Mouse (Mus musculus) gastrocnemius, postnatal 36 days (tissue): ENCODE measurements around the gene Naa10. TPM values are rescaled to one million over a fixed set of nuclear protein-coding genes. Genes with fewer than 3 reads are reported as not detected.
A peak's percentile ranks its signal among the peaks of the same experiment; 100 is the strongest.

ENCODE experiments used
- DNase-seq, 2 experiments: peaks; one replicate each; pipeline ENCODE4 v3.0.0; 2022
- intact Hi-C: fragments of 180-260 bp; cut with DNase I; formaldehyde crosslinking; loops from one replicate; pipeline ENCODE4 v1.15.1; 2025
- total RNA-seq, 2 experiments: library from RNA; stranded (reverse); gene quantifications; 2 replicates each; pipeline ENCODE4 v1.2.3; 2021

Naa10 gene
- total RNA-seq, 2 experiments from 2014 or later = 52.9 to 57.1 TPM

DNA sequence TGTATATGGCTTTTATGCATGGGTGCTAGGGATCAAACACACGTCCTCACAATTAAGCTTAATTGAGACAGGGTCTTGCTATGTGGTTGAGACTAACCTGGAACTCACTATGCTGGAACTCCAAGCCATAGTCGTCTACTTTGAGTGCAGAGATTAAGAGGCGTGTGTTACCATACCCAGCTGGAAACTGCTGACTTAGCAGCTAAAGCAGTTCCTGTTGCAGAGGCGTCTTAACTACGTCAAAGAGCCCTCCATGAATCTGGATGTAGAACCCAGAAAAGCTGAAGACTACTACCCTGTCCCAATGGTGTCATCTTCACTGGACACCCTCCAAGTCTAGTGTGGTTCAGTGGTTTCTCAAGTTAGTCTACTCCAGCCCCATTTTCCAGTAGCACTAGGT is 3.1 kb downstream of the Naa10 start:
- intact Hi-C loops = no loop called here

DNA sequence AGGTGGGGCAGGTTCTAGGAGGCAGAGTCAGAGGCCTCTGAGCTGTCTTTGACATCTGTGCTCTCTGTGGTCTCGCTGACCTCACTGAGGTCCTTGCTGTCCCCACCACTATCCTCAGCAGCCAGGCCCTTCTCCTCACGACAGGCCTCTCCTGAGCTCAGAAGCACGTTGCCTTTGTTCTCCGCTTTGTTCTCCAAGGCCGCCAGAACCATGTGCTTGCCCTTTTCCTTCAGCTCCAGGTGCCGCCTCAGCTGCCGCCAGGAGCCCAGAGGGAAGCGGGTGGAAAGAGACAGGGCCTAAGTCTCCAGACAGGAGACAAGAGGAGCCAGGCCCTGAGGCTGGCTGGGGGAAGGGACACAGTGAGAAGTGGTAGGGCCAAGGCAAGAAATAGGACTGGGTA is 4.8 kb downstream of the Naa10 start:
- no peak for DNase-seq
- intact Hi-C loops = no loop called here

More for the DNA sequence above, 3.1 kb downstream of the Naa10 start:
- no peak for DNase-seq

DNA sequence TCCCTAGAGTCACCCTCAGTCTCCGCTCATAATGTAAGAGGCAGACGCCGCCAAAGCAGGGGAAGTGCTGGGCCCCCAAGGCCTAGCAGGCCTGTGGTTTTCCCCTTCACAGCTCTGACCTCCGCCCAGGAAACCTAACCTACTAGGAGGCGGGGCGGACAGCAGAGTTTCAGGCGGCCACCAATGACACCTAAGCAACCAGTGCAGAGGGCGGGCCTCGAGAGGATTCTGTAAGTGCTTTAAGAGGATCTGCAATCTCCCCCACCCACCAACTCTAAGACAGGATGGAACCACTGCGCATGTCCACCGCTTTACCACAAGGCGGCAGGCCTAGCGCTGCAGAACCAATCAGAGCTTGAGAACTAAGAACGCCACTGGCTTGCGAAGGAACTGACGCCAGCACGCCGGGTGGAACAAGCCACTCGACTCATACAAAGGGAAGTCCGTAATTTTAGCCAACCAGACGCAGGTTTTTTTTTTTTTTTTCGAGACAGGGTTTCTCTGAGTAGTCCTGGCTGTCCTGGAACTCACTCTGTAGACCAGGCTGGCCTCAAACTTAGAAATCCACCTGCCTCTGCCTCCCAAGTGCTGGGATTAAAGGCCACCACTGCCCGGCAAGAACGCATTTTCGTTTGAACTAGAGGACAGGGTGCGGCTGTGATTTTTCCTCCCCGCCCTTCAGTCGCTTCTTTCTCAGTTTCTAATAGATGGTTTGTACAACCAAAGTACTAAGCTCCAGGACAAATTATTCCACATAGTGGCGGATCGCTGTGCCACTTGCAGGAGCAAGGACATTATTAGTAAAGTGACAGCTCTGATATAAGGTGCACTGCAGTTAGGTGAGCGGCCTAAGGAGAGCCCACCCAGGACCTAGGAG is 6.7 kb downstream of the Naa10 start:
- intact Hi-C loops = no loop called here
- peak; percentile 77 to 83 for DNase-seq

DNA sequence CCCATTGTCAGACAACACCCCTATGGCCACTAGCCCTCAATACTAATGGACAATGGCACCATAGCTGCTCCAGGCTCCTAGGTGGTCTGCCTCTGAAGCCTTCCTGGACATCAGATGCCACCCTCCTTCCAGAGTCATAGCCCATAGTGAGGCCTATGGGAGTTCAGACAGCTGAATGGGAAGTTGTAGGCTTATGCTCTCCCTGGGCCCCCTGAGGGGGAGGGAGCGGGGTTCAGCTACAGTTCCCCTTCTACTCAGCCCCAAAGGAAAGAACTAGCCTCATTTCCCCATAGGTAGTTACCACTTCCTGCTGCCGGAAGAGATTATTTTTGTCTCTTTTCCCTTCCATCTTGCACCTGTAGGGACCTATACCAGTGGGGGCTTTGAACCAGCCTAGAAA is 10.2 kb downstream of the Naa10 start:
- intact Hi-C loops = no loop called here
- no peak for DNase-seq

DNA sequence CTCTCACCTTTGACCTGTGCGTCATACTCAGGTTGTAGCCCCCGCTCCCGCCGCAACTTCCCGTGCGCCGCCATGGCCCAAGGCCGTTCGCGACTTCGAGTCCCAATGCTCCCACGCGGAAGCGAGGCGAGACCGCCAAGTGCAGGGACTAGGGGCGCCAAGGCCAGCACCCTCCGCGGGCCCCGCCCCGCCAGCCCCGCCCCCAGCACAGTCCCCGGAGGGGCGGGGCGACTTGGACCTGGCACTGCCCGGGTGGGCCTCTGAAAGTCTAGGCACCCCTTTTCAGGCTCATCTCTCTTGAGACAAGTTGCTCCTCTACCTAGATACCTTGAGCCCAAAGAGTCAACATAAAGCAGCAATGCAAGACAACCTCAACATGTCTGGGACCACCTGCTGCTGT is 10.6 kb downstream of the Naa10 start:
- intact Hi-C loops = no loop called here
- no peak for DNase-seq

DNA sequence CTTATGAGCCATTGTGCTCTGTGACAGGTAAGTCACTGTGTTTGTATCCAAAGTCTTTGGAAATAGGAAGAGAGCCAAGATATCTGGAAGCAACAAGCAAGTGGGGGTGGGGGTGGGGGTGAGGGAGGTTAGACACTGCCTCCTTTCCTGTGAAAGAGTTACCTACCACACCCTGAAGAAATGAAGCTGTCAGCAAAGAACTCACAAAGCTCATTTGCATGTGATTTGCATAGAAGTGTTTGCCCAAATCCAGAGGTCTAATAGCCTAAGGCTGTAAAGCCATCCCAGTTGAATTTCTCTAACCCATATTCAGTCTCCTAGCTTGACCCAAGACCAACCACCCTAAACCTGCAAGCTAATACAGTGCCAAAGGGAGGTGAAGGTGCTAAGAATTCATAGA is 11.3 kb downstream of the Naa10 start:
- no peak for DNase-seq
- intact Hi-C loops = no loop called here

DNA sequence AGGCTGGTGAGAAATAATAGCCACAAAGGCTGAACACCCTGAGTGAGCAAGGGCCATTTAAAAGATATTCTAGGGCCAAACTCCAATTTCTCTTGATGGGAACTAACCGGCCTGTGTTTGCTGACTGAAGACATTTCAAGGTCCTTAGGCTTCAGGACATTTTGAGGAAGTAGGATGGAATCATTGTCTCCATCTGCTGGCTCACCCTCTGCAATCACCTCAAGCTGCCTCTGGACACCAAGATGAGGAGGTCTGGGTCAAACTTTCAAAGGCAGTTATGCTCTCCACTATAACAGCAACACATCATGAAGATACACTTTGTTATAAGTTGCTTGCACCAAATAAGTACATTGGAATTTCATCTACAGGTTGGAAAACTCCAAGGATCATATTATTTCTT is 11.7 kb downstream of the Naa10 start:
- DNase-seq = no peak

DNA sequence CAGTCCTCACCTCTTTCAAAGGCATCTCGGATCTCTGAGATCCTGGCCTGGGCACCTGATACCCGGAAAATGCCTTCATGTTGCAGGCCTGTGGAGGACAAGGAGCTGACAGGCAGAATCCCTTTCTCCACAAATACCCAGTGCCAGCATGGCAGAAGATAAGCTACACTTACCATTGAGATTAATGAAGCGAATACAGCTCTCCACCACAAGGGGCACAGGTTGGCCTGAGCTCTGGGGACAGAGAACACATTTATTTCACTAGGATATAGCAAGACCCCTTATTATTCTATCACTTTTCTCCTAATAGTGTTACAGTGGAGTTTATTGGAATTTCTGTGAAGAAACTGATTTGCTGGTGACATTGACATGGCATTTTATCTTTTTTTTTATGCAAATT is 23.8 kb downstream of the Naa10 start:
- no peak for DNase-seq
- intact Hi-C loops = no loop called here

More for the DNA sequence above, 11.7 kb downstream of the Naa10 start:
- intact Hi-C loops = no loop called here

DNA sequence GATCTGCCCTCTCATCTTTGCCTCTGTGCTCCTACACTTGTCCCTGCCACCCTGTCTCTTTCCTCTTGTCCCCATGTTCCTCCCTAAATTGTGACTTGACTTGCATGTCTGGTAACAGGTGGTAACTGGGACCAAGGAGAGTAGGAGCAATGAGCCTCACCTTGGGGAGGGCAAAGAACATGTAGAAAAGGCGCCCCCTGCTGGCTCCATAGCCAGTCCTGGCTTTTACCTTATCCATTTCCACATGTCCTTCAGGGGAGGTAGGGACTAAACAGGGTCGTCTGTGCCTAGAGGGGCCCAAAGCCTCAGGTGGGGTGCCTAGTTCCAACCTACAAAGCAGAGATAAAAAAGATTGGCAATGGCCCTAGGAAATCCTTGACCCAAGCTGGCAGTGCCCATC is 26.0 kb downstream of the Naa10 start, which contains the start of gene L1cam:
Gene L1cam, minus strand, starts transcription at position 387 of the 400 bp plus-strand sequence.
- DNase-seq = peak; percentile 15 to 21
- intact Hi-C loops = loop anchor here (2.0 kb wide), 1 partner anchor 97 kb away; no protein-coding TSS in a partner anchor

DNA sequence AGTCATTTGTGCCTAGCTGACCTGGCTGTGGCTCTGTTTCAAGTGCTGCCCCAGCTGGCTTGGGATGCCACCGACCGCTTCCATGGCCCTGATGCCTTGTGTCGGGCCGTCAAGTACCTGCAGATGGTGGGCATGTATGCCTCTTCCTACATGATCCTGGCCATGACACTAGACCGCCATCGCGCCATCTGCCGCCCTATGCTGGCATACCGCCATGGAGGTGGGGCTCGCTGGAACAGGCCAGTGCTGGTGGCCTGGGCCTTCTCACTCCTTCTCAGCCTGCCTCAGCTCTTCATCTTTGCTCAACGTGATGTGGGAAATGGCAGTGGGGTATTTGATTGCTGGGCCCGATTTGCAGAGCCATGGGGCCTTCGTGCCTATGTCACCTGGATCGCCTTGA is 28.9 kb downstream of the Naa10 start:
- DNase-seq = no peak
- intact Hi-C loops = no loop called here

DNA sequence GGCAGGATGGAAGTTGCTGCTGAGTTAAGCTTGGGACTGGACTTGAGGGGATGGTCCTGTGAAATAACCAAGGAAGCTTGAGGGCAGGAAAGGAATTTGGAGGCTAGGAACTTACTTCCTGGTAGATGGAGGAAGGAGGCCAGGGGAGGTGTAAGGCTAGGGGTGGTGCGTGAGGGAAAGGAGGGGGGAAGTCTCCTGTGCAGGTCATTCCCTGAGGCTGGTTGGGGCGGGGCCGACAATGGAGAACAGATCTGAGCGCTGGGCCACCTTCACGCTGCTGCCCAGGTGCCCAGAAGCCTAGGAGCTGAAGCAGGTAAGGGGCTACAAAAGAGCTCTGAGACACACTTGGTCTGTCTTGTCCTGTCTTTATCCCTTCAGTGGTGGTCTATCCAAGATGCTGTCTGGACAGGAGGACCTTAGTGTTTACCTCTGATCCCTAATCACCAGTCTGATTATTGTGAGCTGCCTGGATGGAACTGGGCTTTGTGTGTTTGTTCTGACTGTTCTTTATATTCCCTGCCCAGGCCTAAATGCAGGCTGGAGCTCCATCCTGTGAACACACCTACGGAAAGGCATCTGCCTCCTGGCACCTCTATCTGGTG is 30.1 kb downstream of the Naa10 start, which contains the start of gene Avpr2:
Gene Avpr2, plus strand, starts transcription at position 552 of the 602 bp plus-strand sequence.
- intact Hi-C loops = no loop called here
- no peak for DNase-seq

DNA sequence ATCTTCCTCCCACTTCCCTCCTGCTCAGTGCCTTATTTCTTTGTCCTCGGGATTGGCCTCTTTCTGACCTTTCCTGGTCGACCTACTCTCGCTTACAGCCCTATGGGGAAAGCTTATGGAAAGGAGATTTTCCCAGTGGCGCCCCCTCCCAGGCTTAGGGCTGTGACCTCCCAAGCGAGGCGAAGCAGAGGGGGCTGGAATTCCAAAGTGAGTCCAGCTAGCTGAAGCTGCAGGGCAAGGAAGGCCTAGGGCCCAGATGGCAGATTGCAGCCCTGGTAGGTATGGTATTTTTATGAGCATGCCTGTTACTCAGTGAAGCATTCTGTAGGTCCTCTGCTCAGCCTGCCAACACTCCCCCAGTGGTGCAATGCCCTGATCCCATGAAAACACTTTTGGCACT is 40.3 kb downstream of the Naa10 start:
- no peak for DNase-seq
- intact Hi-C loops = no loop called here

DNA sequence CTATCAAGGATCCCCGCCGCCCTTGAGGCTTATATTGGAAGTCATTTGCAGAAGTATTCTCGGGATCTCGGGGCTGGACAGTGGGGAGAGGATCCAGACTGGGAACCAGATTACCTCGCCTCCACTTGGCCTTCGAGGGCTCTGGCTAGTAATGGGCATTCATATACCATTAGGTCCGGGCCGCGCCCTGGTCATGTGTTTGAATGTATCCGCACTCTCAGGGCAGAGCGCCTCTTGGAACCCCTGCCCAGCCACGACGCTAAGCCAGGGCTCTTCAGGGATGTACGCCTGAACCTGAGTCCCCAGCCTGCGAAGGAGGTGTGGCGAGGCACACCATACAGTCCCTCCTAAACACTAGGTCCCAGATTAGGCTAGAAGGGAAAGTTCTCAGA is 40.7 kb downstream of the Naa10 start:
- no peak for DNase-seq
- intact Hi-C loops = no loop called here

DNA sequence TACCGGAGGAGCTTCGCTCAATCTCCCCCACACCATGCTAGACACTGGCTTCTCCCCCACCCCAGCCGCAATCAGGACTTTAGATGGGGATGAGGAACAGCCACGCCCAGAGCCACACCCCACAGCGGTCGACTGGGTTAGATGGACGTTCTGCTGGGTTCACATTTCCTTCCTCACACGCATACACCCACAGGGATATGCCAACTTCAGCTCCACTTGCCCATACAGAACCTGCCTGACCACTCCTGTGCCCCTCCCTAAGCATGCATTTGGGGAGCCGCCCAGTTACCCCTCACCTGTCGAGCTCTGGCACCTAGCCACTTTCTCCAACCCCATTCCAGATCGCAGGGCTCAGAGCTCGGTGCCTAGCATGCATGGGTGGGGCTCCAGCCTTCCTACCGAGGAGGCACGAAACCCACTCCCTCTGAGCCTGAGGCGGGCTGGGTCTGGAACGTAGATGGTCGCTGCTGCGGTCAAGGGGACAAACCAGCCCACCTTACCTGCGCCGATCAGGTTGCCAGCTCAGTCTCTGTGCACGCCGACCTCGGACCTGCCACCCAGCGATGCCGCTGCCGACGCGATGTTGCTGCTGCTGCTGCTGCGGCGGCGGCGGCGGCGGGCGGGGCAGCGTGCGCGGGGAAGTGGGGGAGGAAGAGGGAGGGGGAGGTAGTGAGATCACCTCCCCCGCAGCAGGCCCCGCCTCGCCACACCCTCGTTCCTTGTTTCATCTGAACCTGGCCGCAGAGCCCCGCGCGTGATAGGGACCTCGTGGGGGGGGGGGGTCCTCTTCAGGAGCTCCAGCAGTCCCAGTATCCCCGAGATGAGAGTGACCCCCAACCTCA is 41.3 kb downstream of the Naa10 start:
- DNase-seq = no peak
- intact Hi-C loops = no loop called here

DNA sequence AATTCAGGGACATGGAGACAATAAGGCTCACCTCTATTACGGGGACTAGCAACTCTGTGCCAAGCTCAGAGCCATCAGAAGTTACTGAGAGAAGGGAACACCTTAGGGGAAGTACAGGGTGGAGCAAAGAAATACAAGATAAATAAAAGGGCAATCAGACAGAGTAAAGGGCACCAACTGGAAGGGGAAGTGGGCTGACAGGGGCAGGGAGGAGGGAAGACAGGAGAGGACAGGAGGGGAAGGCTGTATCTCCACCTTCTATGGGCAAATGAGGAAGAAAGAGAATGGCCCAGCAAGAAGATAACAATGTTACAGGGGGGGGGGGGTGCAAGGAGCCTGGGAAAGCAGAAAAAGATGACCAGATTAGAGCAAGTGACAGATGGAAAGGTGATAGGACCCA is 44.7 kb downstream of the Naa10 start:
- intact Hi-C loops = no loop called here
- no peak for DNase-seq

DNA sequence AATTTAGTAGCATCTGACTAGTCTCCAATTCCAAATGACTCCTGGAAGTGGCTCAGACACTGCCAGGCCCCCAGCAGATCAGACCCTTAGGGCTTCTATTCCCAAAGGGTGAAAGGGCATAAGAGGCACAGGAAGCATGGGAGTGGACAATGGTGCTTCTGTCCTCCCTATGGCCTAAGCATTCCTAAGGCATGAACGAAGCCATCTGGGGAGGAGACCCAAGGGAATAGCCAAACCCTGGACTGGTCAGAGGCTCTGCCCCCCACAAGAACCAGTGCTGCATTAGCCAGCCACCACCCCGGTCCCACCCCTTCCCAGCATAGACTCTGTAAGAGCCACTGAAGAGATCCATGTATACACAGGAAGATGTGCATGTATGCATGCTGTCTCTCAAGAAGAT is 45.9 kb downstream of the Naa10 start:
- DNase-seq = no peak
- intact Hi-C loops = no loop called here

DNA sequence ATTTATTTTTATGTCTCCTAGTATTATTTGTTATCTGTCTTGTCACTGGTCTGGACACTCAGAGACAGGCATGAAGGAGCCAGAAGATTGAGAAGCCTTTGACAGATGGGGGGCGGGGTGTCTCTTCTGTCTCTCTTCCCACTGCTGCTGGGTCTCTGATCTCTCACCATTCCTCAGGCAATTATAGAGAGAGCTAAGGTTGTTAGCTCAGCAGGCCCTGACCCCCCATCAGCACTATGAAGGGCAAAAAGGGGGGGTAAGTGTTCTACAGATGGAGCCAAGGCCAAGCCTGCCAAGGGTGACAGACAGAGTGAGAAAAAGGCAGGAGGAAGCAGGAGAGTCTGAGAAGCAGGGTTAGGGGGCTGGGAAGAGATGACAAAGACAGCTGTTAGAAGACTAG is 49.8 kb downstream of the Naa10 start:
- DNase-seq = no peak
- intact Hi-C loops = no loop called here

DNA sequence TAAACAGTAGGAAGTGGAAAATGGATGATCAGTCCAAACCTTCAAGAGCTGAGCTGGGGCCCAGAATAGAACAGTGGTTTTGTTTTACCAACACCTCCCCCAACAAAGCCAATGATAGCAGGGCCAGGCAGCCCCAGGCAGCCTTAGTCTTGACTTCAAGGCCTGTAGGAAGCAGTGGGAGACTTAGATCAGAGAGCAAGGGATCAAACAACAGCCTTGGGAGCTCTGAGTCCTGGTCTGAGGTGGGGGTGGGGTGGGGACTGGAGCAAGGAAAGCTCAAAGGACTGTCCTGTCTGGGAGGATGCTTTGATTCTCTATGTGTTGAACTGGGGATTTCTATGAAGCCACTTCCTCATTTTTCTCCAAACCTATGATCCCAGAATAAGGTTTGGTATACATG is 50.3 kb downstream of the Naa10 start:
- DNase-seq = no peak
- intact Hi-C loops = no loop called here

DNA sequence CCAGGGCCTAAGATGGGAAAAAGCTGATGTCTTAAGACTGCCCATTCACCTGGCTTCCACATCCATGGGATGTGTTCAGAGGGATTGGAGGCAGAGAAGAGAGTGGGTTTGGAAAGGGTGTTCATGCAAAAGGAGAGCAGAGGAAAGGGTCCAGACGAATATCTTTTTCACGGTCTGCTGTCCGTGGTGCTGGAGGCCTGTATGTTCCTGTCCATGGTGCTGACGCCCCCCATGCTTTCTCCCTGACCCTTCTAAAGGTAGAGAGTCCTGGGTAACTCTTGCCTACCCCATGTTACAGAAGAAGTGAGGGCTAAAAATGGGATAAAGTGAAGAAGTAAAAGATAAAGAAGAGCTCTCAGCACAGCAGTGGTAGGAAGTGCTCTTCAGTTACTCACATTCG is 52.4 kb downstream of the Naa10 start:
- intact Hi-C loops = no loop called here
- no peak for DNase-seq

DNA sequence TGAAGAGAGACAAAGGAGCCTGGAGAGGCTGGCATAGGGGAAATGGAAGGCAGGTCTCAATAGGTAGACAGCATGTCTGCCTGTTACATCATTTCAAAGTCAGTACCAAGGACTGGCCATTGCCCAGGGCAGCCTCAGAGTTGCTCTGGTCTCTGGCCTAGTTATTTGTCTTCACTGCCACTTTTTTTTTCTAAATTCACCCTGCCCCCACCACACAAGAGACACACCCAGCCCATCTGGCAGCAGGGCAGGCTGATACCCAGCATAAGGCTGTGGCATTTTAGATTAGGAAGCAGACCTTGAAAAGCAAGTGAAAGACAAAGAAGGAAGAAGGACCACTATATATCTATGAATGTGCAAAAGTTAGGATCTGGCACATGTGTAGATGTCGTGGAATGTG is 53.9 kb downstream of the Naa10 start:
- no peak for DNase-seq
- intact Hi-C loops = no loop called here

DNA sequence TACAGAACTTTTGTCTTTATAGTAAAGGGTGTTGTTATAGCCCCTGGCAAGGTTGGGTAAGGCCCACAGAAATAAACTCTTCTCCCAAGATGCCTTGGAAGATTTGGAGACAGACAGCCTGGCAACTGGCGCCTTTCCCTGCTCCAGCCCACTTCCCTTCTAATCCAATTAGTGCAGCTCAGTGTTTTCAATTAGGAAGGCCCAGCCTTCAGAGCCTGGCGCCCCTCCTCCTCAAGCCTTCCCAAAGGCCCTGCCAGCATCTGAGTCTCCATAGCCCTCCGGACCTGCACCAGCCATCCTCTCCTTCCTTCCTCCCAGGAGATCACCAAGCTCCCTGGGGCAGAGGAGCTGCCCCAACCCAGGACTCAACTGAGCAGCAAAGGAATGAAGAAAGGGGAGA is 54.5 kb downstream of the Naa10 start:
- intact Hi-C loops = no loop called here
- no peak for DNase-seq
